Mouse (Mus musculus): ENCODE results near the gene Mfsd7a.

Mfsd7a gene

GRCm38 (mm10) chr5:108433804-108434587, 14.7 kb downstream of the Mfsd7a start, which contains the start of gene Atp5k:
Gene Atp5k, minus strand, starts transcription at chr5:108434448.
- DNase-seq (ENCODE audit: low read depth, low spot score): peak; percentile 88

- DNase-seq (ENCODE audit: low read depth, low spot score): peak; percentile 90
Observed at GRCm38 (mm10) chr5:108431196-108431595, 17.5 kb downstream of the Mfsd7a start.

GRCm38 (mm10) chr5:108427186-108427585, 21.5 kb downstream of the Mfsd7a start:
- no peak for DNase-seq (ENCODE audit: low read depth, low spot score)

GRCm38 (mm10) chr5:108423427-108423826, 25.3 kb downstream of the Mfsd7a start:
- no peak for DNase-seq (ENCODE audit: low read depth, low spot score)

- DNase-seq (ENCODE audit: low read depth, low spot score): no peak
Observed at GRCm38 (mm10) chr5:108422741-108423140, 25.9 kb downstream of the Mfsd7a start.

GRCm38 (mm10) chr5:108414711-108415110, 34.0 kb downstream of the Mfsd7a start:
- no peak for DNase-seq (ENCODE audit: low read depth, low spot score)

GRCm38 (mm10) chr5:108406977-108407376, 41.7 kb downstream of the Mfsd7a start:
- DNase-seq (ENCODE audit: low read depth, low spot score): no peak

- no peak for DNase-seq (ENCODE audit: low read depth, low spot score)
Observed at GRCm38 (mm10) chr5:108405460-108405859, 43.2 kb downstream of the Mfsd7a start.

GRCm38 (mm10) chr5:108403453-108403852, 45.2 kb downstream of the Mfsd7a start:
- DNase-seq (ENCODE audit: low read depth, low spot score): no peak
